Mouse (Mus musculus) kidney, postnatal 0 days (tissue): ENCODE measurements around the gene Gm9918. TPM values are rescaled to one million over a fixed set of nuclear protein-coding genes. Genes with fewer than 3 reads are reported as not detected.

Experiments used
- ATAC-seq: fragments of 200-750 bp; cut with Nextera tagmentation; replicated peaks from 2 replicates; pipeline ENCODE4 v1.8.0; 2017; ENCODE audit warnings: low read depth, moderate number of reproducible peaks, moderate TSS enrichment, moderate library complexity; ENCODE audit not compliant: low FRiP score
- DNase-seq: peaks from one replicate; pipeline ENCODE4 v3.0.0-alpha.2; 2016; ENCODE audit warnings: low spot score
- H3K27ac ChIP-seq: fragments of 300-500 bp; sonication (generic); 2 replicates; pipeline ENCODE4 v1.5.1; 2014; ENCODE audit warnings: mild to moderate bottlenecking
- H3K27me3 ChIP-seq: fragments of 300-500 bp; sonication (generic); 2 replicates; pipeline ENCODE4 v1.6.1; 2014; ENCODE audit warnings: low read length, mixed read lengths; ENCODE audit not compliant: insufficient read depth
- H3K36me3 ChIP-seq: fragments of 300-500 bp; sonication (generic); 2 replicates; pipeline ENCODE4 v1.6.1; 2014; ENCODE audit warnings: low read length, mixed read lengths; ENCODE audit not compliant: insufficient read depth
- H3K4me1 ChIP-seq: fragments of 300-500 bp; sonication (generic); replicated peaks from 2 replicates; pipeline ENCODE4 v1.6.1; 2014; ENCODE audit warnings: antibody characterized with exemption, low read length, mixed read lengths; ENCODE audit not compliant: insufficient read depth
- H3K4me2 ChIP-seq: fragments of 300-500 bp; sonication (generic); 2 replicates; pipeline ENCODE4 v1.6.1; 2014; ENCODE audit warnings: mild to moderate bottlenecking, low read length, moderate library complexity, mixed read lengths
- H3K4me3 ChIP-seq: fragments of 300-500 bp; sonication (generic); replicated peaks from 2 replicates; pipeline ENCODE4 v1.5.1; 2014; ENCODE audit warnings: low read depth, low read length
- H3K9ac ChIP-seq: fragments of 300-500 bp; sonication (generic); 2 replicates; pipeline ENCODE4 v1.6.1; 2014; ENCODE audit warnings: low read depth, low read length
- H3K9me3 ChIP-seq: fragments of 300-500 bp; sonication (generic); replicated peaks from 2 replicates; pipeline ENCODE4 v1.6.1; 2016; ENCODE audit warnings: low read length, inconsistent platforms, mixed read lengths
- CTCF ChIP-seq: IDR thresholded peaks from 2 replicates; pipeline ENCODE4 v1.5.1; 2016; ENCODE audit warnings: antibody characterized with exemption, low read depth, mild to moderate bottlenecking, moderate library complexity
- WGBS: fragments of 180-500 bp; shearing (Covaris S2); extraction: QIAGEN DNeasy Blood & Tissue Kit; methylation state at CpG from one replicate; pipeline ENCODE4 v1.1.7; 2014; 5-methylcytosine and 5-hydroxymethylcytosine counted together
- polyA plus RNA-seq: library from polyadenylated mRNA; unstranded; fragments of >200 nt; fragmentation: Nextera tagmentation; extraction: Ambion mirVana; gene quantifications from 2 replicates; pipeline ENCODE4 v1.2.1, GENCODE M21; 2015

Gm9918 gene
- polyA plus RNA-seq, 1 experiment from 2014 or later, result 0.38 TPM

DNA sequence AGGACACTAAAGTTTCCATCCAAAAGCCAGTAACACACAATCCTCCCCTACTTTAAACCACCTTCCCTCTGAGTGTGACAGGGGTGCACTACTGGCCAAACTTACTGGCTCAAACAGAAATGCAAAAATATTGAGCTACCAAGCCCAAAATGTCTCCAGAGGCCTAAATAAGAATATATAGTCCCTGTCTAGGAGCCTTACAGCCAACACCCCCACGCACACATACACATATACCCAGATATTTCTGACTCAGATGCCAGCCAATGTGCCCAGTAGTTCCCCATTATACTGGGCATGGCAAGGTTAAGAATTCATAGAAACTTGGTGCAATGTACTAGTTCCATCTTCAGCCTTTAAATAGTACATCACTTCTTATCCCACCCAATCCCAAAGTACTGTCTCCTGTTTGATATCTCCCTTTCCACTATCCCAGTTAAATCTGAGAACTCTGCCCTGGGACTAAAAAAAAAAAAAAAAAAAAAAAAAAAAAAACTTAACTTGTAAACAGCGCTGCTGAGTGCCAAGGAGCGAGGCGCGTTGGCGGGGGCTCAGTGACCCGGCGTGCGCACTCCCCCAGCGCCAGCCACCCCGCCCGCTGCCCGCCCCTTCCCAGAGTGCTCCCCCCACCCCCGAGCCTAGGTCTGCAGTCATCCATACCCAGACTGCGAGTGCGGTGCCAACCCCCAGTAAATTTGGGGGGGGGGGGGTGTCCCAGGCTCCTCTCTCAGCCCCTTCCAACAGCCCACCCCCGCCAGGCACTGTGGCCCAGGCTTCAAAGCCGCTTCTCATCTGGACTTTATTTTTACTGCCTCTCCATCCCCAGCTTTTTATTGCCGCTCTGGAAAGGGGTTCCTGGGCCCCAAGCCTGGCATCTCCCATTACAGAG, 25.8 kb upstream of the Gm9918 start:
- Histone ChIP-seq H3K9me3 (no peaks in the 10 kb centered on the region), H3K4me2 (peak overlapping the region; percentile 88), H3K4me3 (peak overlapping the region; percentile 71), H3K4me1 (peaks cover 40% of the 10 kb centered on the region), H3K27ac (peak overlapping the region; percentile 76), H3K36me3 (no peaks in the 10 kb centered on the region), H3K9ac (peak overlapping the region; percentile 72), H3K27me3 (no peaks in the 10 kb centered on the region)
- TF ChIP-seq CTCF, result no peak
- ATAC-seq (no peak), DNase-seq (peak; percentile 18)
- WGBS, result 8% methylated on average over 16 of the region's 19 CpGs

DNA sequence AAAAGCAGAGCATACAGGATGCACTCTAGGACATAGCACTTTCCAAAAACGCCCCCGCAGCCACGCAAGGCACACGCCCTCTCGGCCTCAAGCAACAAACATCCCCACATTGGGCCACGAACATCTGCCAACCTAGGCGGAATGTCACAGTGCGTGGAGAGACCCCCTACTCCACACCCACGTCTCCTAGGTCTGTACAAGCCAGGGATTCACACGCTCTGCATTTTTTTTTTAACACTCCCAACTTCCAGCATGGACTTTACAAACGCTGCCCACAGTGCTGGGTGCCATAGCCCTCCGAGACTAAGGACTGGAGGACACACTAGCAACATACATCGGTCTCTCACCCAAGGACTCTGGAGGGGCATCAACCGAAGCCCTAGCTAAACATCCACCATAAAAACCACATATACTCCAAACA, 24.9 kb upstream of the Gm9918 start:
- Histone ChIP-seq H3K4me3 (peak overlapping the region; percentile 71), H3K4me2 (peak overlapping the region; percentile 88), H3K9ac (peak overlapping the region; percentile 72), H3K4me1 (peaks cover 45% of the 10 kb centered on the region), H3K36me3 (no peaks in the 10 kb centered on the region), H3K27ac (peak overlapping the region; percentile 96), H3K27me3 (no peaks in the 10 kb centered on the region), H3K9me3 (no peaks in the 10 kb centered on the region)
- 2% methylated on average over 14 of the region's 14 CpGs for WGBS
- DNase-seq (peak; percentile 7), ATAC-seq (no peak)
- TF ChIP-seq CTCF, result no peak

DNA sequence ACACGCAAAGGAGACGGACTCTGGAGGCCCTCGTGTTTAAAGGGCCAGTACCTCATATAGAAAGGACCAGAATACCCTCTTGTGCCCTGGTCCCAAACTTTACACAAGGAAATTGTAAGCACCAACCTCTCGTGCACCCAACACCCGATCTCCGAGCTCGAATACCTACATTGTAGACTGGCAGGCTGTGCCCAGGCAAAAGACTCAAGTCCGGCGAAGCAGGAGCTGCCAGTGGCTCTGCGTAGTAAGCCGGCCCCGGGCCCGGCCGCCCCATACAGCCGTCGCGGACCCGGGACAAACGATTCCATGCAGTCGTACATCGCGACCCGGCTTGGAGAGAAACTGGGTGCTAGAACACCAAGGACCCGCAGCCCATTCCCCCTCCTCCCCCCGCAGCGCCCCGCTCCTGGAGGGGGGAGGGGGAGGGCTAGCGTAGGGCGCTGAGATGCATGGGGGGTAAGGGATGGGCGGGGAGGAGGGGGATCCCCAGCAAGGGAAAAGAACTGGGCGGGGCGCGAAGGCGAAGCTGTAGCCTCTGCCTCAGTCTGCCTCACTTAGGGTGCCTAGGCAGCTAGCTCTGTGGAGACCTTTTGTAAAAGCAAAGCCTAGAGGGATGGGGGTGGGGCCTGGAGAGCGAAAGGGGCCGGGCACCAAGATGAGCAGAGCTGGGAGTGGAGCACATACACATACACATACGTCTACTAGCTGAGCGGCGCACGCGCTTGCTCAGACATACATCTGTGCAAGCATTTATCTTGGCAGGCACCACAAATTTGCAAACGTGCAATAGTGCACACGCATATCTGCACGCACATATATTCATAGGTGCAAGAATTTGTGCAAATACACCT, 24.2 kb upstream of the Gm9918 start:
- no peaks in the 10 kb centered on the region for H3K27me3 ChIP-seq
- no peaks in the 10 kb centered on the region for H3K9me3 ChIP-seq
- H3K4me1 ChIP-seq, result peaks cover 45% of the 10 kb centered on the region
- peak overlapping the region; percentile 88 for H3K4me2 ChIP-seq
- H3K4me3 ChIP-seq, result peak overlapping the region; percentile 71
- peak overlapping the region; percentile 96 for H3K27ac ChIP-seq
- H3K9ac ChIP-seq, result peak overlapping the region; percentile 72
- H3K36me3 ChIP-seq, result no peaks in the 10 kb centered on the region
- under 1% methylated on average over 42 of the region's 44 CpGs for WGBS
- no peak for TF ChIP-seq CTCF
- DNase-seq (peak; percentile 92), ATAC-seq (peak; percentile 68)

DNA sequence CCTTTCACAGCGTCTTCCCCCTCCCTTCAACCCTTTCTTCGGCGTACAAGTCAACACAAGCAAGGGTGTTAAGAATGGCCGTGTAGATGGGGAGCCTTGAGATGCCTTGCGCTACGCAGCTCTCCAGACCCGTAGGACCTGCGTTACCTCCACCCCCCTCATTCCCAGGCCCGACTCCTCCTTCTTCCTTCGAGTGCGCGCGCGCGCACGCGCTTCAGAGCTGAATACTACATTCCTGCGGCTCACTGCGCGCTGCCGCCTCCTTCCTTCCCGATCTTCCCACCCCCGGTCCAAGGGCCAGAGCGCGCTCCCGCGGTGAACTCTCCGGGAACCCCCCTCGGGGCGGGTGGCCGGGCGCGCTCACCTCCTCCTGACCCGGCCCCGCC, 23.5 kb upstream of the Gm9918 start:
- Histone ChIP-seq H3K9me3 (no peaks in the 10 kb centered on the region), H3K36me3 (no peaks in the 10 kb centered on the region), H3K9ac (peak overlapping the region; percentile 72), H3K27me3 (no peaks in the 10 kb centered on the region), H3K27ac (peak overlapping the region; percentile 96), H3K4me1 (peaks cover 45% of the 10 kb centered on the region), H3K4me2 (peak overlapping the region; percentile 88), H3K4me3 (peak overlapping the region; percentile 71)
- TF ChIP-seq CTCF, result no peak
- ATAC-seq, result peak; percentile 80
- WGBS, result under 1% methylated on average over 24 of the region's 35 CpGs
- DNase-seq, result peak; percentile 98

DNA sequence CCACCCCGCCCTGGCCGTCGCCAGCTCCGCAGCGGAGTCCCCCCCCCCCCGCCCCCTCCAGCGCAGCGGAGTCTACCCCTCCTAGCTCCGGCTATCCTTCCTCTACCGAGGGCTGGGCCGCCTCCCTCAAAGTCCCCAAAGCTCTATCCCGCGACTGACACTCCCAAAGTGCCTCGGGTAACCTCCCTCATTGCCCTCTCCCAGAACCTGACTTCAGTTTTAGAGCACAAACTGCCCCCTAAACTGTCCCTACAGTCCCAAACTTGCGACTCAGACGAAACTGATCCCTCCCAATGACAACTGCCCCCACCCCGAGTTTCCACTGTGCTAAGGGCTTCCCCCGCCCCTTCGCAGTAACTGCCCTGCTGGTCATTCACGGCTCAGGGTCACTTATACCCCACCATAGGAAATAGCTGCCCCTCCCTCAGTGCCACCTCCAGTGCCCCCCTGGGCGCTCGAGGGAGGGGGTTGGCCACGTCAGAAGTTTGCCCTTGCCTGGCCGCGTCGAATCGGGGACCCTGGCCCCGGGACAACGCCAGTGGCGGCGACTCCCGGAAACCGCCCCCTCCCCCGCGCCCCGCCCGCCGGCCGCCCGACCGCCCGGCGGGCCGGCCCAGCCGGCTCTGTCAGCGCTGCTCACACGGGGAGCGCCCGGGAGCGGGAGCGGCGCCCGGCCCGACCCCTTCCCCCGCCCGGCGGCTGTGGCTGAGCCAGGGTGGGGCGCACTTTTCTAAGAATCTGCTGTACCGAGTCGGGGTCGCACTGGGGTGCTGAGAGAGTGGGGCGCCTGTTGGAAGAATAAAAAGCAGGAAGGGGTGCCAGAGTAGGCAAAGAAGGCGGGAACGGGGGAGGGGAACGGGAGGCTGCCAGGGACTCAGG, 22.9 kb upstream of the Gm9918 start:
- no peaks in the 10 kb centered on the region for H3K9me3 ChIP-seq
- no peaks in the 10 kb centered on the region for H3K36me3 ChIP-seq
- TF ChIP-seq CTCF, result no peak; the same call in 1 of the 2 replicates
- peak overlapping the region; percentile 96 for H3K27ac ChIP-seq
- DNase-seq (peak; percentile 85), ATAC-seq (peak; percentile 55)
- peak overlapping the region; percentile 71 for H3K4me3 ChIP-seq
- H3K4me1 ChIP-seq, result peaks cover 45% of the 10 kb centered on the region
- H3K9ac ChIP-seq, result peak overlapping the region; percentile 72
- peak overlapping the region; percentile 88 for H3K4me2 ChIP-seq
- no peaks in the 10 kb centered on the region for H3K27me3 ChIP-seq
- 1% methylated on average over 59 of the region's 65 CpGs for WGBS
